Mouse (Mus musculus): ENCODE measurements around the gene Gng8.
A peak's percentile ranks its signal among the peaks of the same experiment; 100 is the strongest.

Gng8 gene

DNA sequence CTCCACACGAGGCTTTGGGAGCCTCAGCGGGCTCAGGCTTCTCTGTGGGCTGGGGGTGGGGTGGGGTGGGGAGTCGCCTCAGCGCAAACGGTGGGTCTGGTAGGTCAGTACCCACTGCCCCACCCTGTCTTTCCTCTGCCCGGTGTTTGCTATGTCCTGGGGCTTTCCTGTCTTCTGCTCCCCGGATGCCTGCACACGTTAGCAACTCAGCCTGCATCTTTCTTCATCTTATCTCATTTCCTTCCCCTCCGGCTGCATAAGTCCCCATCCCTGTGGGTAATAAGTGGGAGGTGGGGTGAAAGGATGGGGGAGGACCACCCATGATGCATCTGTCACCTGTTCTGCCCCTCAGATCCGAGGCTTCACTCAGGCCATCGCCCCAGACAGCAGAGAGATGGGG, 16.8 kb downstream of the Gng8 start:
- no peak for DNase-seq (ENCODE audit: low spot score)

- no peak for DNase-seq (ENCODE audit: low spot score)
These were observed 17.3 kb downstream of the Gng8 start for GRCm38 (mm10) chr7:16908859-16909258.

DNA sequence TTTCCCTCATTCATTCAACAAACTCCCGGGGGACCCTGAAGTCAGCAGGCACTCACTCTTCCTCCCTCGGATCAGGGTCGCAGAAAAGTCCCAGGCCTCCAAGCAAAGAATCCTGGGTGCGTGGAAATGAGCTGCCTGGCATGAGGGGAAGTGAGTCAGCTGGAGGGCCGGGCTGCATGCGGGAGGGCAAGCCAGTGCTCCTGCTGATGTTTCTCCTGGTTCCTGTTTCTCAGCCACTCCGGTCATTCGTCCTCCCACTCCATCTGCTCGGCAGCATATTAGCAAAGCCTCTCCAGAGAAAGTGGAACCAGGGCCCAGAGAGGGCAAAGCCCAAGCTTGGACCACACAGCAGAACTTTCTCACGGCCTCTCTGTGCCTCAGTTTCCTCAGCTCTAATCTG, 18.3 kb downstream of the Gng8 start:
- DNase-seq (ENCODE audit: low spot score) = no peak

DNA sequence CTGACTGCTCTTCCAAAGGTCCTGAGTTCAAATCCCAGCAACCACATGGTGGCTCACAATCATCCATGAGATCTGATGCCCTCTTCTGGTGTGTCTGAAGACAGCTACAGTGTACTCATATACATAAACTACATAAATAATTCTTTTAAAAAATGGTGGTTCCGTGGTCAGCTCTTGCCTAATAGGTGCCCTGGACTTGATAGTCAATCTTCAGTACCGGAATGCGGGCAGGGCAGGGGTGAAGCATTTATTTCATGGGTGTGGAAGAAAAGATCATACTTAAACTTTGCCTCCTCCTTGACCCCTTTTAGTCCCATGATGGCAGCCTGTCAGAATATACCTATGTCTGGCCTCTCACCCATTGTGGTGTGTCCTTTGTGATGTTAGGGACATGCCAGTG, 20.3 kb downstream of the Gng8 start:
- DNase-seq (ENCODE audit: low spot score) = no peak

DNA sequence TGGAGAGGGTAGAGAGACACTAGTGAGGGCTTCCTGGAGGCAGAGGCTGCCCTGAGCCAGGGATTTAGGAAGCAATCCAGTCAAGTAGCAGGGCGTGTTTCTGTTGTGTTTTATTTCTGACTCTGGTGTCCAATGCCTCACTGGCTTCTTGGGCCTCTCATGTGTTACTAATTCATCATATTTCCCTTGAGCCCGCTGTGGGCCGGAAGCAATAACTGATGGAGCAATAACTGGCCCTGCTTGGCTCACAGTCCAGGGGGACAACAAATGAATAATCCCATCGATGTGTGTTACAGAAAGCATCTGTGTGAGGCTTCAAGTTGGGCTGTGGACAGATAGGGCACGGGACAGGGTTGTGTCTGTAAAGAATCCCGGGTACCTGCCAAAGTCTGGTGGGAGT, 20.8 kb downstream of the Gng8 start:
- DNase-seq (ENCODE audit: low spot score) = peak; percentile 36

DNA sequence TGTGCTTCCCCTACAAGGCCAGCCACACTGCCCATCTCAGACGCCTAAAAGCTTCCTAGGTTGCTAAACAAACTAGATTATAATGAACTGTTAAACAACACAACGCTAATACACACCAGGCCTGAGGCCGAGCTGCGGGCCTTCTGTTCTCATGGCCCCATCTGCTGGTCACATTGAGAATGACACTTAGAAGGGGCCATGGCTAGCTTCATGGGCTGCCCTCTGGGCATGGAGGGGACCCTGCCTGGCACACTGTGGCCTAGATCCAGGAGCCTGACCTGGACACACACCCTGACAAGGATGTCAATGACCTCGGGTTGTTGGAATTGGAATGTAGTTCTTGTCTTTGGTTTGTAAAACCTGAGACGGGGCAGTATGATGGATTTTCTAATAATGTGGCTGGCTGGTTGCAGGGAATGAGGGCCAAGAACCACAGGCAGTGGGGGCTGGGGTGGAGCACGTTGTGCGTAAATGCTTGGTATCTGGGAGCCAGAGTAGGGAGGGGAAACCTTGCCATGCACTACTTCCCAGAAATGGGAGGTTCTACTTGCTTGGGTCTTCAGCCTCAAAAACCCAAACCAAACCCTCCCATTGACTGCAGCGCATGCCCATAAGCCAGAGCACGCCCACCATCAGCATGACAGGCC, 22.3 kb downstream of the Gng8 start:
- peak; percentile 69 for DNase-seq (ENCODE audit: low spot score)

- no peak for DNase-seq (ENCODE audit: low spot score)
These were observed 23.1 kb downstream of the Gng8 start for GRCm38 (mm10) chr7:16914453-16915343.

DNA sequence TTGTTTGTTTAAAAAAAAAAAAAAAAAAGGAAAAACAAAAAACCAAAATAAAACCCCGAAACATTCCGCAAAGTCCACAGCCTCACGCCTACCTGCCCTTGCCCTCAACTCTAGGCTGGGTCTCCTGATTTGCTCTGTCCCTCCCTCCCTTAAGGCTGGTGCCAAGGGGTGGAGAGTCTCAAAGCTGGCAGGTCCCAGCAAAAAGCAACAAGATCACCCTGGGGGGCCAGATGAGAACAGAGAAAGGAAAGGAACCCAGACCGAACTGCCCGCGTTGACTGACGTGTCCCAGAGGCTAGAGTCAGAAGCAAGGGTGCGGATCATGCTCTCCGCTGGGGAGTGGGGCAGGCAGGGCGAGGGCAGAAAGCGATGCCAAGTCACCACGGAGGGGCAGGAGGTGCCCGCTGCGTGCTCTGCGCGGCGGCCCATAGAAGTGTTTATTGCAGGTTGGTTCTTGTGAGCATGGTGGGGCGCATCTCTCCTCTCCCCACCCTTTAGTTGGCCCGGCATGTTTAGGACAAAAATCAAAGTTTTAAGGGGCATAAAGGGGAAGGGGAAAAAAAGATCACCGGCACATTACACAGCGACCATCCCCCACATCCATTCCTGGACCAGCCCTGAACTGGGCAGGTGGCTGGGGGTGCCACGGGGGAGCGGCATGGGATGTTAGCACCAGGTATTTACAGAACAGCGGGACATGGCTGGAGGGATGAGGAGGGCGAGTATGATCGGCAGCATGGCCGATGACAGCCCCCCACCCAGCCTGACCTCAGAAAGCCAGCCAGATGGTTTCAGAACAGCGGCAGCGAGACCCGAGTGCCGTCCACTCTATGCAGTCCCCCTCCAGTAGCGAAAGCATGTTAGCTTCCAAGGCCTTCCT, 24.1 kb downstream of the Gng8 start:
- no peak for DNase-seq (ENCODE audit: low spot score)

DNA sequence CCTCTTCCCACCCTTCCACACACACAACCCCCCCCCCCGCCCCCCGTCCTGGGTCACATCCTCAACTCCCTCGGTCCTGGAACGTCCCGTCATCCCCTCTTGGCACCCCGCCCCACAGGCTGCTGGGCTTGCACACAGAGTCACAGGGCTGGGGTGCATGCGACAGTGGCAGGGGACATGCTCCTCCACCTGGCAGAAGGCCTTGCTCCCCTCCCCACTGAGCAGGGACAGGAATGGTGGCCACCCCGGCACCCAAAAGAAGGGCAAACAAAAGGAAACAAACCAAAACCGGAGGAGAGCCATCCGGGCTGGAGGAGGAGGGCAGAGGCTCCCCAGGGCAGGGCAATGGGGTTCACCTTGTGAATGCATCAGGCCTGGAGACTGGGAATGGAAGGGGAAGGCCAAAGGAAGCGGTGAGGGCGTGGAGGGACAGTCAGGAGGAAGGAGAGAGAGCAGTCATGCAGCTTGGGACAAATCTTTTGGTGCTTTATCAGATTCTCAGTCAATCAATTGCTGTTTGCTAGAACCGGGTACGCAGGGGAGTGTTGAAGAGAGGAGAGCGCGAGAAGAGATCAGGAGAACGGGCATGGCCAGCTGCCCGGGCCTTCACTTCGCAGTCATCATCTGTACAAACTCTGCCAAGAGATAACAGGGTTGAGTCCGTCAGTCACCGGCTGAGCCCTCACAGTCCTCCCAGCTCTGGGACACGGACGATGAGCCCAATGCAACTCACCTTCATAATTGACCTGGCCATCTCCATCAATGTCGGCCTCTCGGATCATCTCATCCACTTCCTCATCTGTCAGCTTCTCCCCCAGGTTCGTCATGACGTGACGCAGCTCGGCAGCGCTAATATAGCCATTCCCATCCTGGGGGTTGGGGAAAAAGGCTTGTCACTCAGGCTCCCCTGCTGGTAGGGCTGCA, 25.0 kb downstream of the Gng8 start:
- no peak for DNase-seq (ENCODE audit: low spot score)

DNA sequence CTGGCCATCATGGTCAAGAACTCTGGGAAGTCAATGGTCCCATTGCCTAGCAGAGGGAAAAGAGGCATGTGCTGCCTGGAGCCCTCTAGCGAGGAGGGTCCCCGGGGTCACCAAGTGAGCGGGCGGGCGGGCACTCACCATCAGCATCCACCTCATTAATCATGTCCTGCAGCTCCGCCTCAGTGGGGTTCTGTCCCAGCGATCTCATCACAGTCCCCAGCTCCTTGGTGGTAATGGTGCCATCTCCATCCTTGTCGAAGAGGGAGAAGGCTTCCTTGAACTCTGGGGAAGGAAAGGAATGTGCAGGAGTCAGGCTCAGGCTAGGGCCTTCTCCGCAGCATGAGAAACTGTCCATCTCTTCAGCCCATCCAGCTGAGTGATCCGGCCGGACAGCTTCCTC, 25.9 kb downstream of the Gng8 start:
- DNase-seq (ENCODE audit: low spot score) = no peak

GRCm38 (mm10) chr7:16918014-16918413, 26.4 kb downstream of the Gng8 start:
- DNase-seq (ENCODE audit: low spot score) = no peak

DNA sequence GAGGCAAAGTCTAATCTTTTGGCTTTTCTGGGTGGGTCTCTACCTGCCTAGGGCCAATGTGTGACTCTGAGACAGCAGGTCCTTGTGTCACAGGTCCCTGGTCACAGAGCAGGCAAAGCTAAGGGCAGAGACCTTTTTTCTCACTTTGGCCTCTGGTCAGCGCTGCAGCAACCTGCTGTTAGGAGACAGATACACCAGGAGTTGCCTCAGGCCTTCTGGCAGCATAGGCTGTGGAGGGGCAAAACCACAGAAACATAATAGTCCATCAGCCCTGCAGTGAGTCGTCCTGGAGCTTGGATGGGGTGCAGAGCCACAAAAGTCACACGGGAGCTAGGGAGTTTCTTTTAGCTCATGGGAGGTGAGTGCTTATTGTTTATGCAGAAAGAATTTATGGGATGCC, 27.1 kb downstream of the Gng8 start:
- no peak for DNase-seq (ENCODE audit: low spot score)

DNA sequence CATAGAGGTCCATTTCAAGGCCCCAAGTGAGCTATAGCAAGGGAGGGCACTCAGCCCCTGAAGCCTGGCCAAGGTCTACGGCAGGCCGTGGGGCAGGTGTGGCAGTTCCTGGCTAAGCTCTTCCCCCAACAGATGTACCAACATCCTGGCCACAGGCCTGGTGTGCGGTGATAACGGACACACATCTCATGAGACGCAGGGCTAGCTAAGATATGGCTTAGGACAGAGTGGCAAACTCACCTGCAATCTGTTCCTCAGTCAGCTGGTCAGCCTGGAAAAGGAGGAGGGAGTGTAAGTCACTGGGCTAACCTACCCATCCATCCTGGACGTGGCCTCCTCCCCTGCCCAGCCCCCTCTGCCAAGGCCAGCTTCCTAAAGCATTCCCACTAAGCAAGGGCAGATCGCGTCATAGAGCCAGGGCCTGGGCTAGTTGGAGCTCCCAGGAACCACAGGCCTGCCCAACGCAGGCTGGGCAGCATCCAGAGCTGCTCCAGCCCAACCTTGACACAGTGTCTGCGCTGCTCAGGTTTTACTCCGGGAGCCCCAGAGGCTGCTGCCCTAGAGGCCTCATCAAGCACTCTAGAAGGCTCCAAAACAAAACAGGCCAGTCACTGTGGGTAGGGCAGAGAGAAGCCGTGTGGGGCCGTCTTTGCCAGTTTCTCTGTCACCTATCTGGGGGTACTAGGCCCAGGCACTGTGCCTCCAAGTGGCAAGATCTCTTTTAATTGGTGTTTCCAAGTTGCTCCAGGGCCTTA, 28.0 kb downstream of the Gng8 start:
- DNase-seq (ENCODE audit: low spot score) = no peak

- no peak for DNase-seq (ENCODE audit: low spot score)
These were observed 28.6 kb downstream of the Gng8 start for GRCm38 (mm10) chr7:16920150-16920579.

DNA sequence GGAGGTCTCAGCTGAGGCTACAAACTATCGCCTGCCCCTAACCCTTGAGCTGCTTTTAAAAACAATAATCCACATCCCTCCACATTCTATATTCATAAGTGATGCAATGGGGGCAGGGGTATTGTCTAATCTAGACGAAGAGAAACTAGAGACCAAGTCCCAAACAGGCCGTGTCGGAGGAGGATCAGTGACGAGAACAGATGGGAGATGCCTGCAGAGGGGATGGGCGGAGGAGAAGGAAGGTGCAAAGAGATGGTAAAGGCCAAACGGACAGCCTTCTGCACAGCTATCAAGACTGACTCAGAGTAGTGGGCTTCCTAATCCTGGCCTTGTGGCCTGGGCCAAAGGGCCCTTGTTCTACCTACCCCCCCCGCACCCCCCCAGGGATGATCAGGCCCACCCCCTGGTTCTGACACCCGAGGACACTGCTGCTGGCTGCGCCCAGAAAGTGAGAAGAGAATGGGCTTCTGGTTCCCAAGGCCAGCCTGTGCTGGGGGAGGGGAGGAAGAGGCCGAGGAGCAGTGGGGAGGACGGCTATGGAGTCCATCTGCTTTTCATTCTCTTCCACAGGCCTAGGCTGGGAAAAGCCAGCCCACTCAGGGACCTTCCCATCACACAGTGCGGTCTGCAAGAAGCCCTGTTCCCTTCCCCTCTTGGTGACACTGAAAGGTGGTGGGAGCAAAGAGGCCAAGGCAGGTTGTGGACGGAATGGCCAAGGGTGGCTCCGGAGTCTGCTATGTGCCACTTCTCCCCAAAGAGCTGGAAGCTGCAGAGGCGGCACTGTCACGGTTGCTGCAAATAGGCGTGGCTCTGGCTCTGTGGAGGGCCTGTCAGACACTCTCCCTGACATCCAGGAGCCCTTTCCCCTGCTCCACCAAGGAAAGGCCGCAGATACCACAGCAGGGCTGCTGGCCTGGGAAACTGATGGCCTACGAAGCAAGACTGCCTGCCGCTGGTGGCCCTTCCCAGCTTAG, 29.5 kb downstream of the Gng8 start:
- no peak for DNase-seq (ENCODE audit: low spot score)

DNA sequence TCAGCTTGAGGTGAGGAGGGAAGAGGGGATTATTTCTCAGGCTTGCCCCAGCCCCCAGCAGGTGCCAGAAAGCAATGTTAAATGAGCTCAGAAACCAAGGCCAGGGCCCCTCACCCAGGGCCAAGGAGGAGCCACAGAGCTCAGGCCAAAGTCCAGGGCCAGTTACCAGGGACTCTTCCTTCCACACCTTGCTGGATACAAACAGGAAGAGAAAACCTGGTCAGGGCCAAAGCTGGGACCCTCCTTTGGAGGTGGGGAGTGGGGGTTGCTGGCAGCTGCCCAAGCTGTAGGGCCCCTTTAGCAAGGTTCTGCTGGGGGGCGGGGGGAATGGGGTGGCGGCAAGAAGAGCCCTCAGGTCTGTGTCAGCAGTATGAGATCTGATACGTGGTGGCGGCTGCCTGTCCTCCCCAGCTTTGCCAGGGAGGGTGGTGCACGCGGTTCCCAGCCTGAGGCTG, 30.3 kb downstream of the Gng8 start:
- DNase-seq (ENCODE audit: low spot score) = no peak

- DNase-seq (ENCODE audit: low spot score) = no peak
These were observed 30.9 kb downstream of the Gng8 start for GRCm38 (mm10) chr7:16922360-16922973.

- DNase-seq (ENCODE audit: low spot score) = no peak
These were observed 31.9 kb downstream of the Gng8 start for GRCm38 (mm10) chr7:16923283-16924036.
